Mouse (Mus musculus) thymus, adult 2 months (tissue): ENCODE results near the gene Ggt1. TPM values are rescaled to one million over a fixed set of nuclear protein-coding genes. Genes with fewer than 3 reads are reported as not detected.

ENCODE experiments used
- DNase-seq: peaks from one replicate; pipeline ENCODE4 v3.0.0; 2021
- H3K27ac ChIP-seq: fragments of 200-500 bp; 2 replicates; pipeline ENCODE4 v1.5.1; 2012; ENCODE audit warnings: low read length, control low read depth; ENCODE audit not compliant: control insufficient read depth, insufficient read depth
- H3K27me3 ChIP-seq: fragments of 200-500 bp; 2 replicates; pipeline ENCODE4 v1.6.1; 2012; ENCODE audit warnings: mild to moderate bottlenecking, low read length, moderate library complexity, mixed read lengths; ENCODE audit not compliant: control insufficient read depth, insufficient read depth
- H3K36me3 ChIP-seq: fragments of 200-500 bp; 2 replicates; pipeline ENCODE4 v1.6.1; 2012; ENCODE audit warnings: mild to moderate bottlenecking, low read length, moderate library complexity; ENCODE audit not compliant: control insufficient read depth, insufficient read depth
- H3K4me1 ChIP-seq: fragments of 200-500 bp; replicated peaks from 2 replicates; pipeline ENCODE4 v1.6.1; 2012; ENCODE audit warnings: low read length; ENCODE audit not compliant: control insufficient read depth, insufficient read depth
- H3K4me3 ChIP-seq: fragments of 200-500 bp; 2 replicates; pipeline ENCODE4 v1.5.1; 2012; ENCODE audit warnings: mild to moderate bottlenecking, low read length, control low read depth, moderate library complexity; ENCODE audit not compliant: control insufficient read depth, insufficient read depth
- CTCF ChIP-seq: fragments of 200-500 bp; IDR thresholded peaks from 2 replicates; pipeline ENCODE4 v1.5.1; 2012; ENCODE audit warnings: mild to moderate bottlenecking, control low read depth, low read length, moderate library complexity, borderline replicate concordance; ENCODE audit not compliant: control insufficient read depth, poor library complexity, insufficient read depth; ENCODE audit errors: extremely low read depth
- POLR2A ChIP-seq: fragments of 200-500 bp; IDR thresholded peaks from 2 replicates; pipeline ENCODE4 v1.6.1; 2012; ENCODE audit warnings: mild to moderate bottlenecking, low read length, control low read depth, moderate library complexity; ENCODE audit not compliant: control insufficient read depth, poor library complexity, insufficient read depth; ENCODE audit errors: extremely low read depth
- WGBS: fragments of 180-500 bp; shearing (Covaris S2); methylation state at CpG from one replicate; pipeline ENCODE4 v1.1.7; 2018; 5-methylcytosine and 5-hydroxymethylcytosine counted together
- polyA plus RNA-seq: library from polyadenylated mRNA; depleted of rRNA; stranded (reverse); fragments of >200 nt; gene quantifications from 2 replicates; pipeline ENCODE4 v1.2.3, GENCODE M21; 2012

Ggt1 gene
- polyA plus RNA-seq, 1 experiment, result 6.9 TPM

- H3K4me1 ChIP-seq, result no peaks in the 10 kb centered on the region
- no peaks in the 10 kb centered on the region for H3K27me3 ChIP-seq
- no peak overlapping the region for H3K27ac ChIP-seq
- TF ChIP-seq POLR2A (no peak), CTCF (no peak)
- no peak for DNase-seq
- H3K4me3 ChIP-seq, result no peak overlapping the region
- no peaks in the 10 kb centered on the region for H3K36me3 ChIP-seq
- 88% methylated on average over 14 of the region's 14 CpGs for WGBS
These were observed 12.9 kb upstream of the Ggt1 start for GRCm38 (mm10) chr10:75548486-75548885.

DNA sequence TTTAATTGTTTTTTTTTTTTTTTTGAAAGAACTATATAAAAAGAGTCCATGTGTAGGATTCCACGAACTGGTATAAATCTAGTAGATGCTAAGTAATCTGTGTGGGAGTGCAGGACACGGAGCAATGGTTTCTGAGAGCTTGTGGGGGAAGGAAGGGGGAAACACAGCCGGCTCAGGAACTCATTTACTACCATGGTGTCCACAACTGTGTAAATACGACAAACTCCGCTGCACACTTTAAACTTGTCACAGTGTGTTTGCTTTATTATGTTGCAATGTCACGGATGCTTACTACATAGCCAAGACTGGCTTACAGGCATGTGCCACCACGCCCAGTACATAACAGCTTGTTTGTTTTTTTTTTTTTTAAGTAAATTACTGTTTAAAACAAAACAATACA lies 11.5 kb upstream of the Ggt1 start:
- H3K27ac ChIP-seq, result no peak overlapping the region
- no peak overlapping the region for H3K4me3 ChIP-seq
- H3K4me1 ChIP-seq, result no peaks in the 10 kb centered on the region
- H3K27me3 ChIP-seq, result no peaks in the 10 kb centered on the region
- TF ChIP-seq POLR2A (no peak), CTCF (no peak)
- H3K36me3 ChIP-seq, result no peaks in the 10 kb centered on the region
- DNase-seq, result no peak
- 88% methylated on average over 7 of the region's 7 CpGs for WGBS

DNA sequence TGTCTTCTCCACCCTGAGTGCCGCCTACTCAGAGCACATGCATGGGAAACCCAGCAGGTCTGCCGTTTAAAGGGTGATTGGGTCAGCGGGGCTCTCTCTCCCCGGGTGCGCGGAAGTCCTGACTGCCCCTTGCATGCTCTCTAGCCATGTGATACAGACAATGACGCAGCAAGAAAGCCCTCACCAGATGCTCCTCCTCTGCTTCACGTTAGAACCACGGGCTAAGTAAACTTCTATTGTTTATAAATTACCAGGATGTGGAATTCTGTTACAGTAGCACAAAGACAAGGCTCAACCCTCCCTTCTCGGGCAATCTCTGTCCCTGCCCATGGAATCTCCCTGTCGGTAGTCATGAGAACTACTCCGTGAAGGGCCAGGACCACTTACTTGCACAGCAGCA lies 10.2 kb upstream of the Ggt1 start:
- Histone ChIP-seq H3K4me3 (no peak overlapping the region), H3K4me1 (no peaks in the 10 kb centered on the region), H3K27me3 (no peaks in the 10 kb centered on the region), H3K36me3 (no peaks in the 10 kb centered on the region), H3K27ac (no peak overlapping the region)
- DNase-seq, result no peak
- WGBS, result 37% methylated on average over 12 of the region's 12 CpGs
- TF ChIP-seq CTCF (no peak), POLR2A (no peak)

GRCm38 (mm10) chr10:75552106-75552505 lies 9.3 kb upstream of the Ggt1 start:
- no peak overlapping the region for H3K27ac ChIP-seq
- WGBS, result 100% methylated on average over 2 of the region's 2 CpGs
- no peaks in the 10 kb centered on the region for H3K36me3 ChIP-seq
- TF ChIP-seq POLR2A (no peak), CTCF (no peak)
- H3K27me3 ChIP-seq, result no peaks in the 10 kb centered on the region
- no peaks in the 10 kb centered on the region for H3K4me1 ChIP-seq
- no peak overlapping the region for H3K4me3 ChIP-seq
- DNase-seq, result no peak

DNA sequence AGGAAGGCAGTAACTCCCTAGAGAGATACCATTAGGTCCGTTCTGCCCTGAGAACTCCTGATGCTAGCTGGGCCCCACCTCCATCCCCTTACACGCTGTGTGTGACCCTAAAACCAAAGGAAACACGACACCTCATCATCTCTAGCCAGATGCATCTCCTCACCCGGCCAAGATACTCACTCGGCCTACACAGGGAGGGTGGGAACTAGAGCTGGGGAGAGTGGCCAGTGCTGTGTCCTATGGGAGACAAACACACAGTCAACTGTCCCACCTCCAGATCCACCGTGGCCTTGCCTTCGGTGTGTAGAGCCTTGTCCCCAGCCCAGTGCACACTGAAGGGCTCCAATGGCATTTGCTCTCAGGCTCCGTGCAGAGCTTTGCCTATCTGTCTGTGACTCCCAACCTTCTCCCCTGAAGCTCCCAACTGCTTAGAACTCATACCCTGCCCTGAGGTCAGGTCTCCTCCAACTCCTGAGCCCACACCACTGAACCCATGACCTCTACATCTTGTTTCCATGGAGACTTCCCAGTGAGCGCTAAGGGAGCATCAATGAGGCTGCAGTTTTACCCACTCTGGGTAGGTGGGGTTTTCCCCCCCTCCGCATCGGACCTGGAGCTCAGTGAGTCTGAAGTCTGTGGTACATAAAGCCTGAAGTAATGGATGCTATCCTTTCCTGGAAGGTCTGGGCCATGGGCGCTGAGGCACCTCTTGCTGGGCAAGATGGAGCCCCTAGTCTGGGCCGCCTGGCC lies 8.5 kb upstream of the Ggt1 start:
- H3K4me3 ChIP-seq, result no peak overlapping the region
- TF ChIP-seq CTCF (no peak), POLR2A (no peak)
- no peak overlapping the region for H3K27ac ChIP-seq
- H3K27me3 ChIP-seq, result no peaks in the 10 kb centered on the region
- DNase-seq, result no peak
- H3K4me1 ChIP-seq, result no peaks in the 10 kb centered on the region
- WGBS, result 93% methylated on average over 13 of the region's 13 CpGs
- H3K36me3 ChIP-seq, result no peaks in the 10 kb centered on the region

DNA sequence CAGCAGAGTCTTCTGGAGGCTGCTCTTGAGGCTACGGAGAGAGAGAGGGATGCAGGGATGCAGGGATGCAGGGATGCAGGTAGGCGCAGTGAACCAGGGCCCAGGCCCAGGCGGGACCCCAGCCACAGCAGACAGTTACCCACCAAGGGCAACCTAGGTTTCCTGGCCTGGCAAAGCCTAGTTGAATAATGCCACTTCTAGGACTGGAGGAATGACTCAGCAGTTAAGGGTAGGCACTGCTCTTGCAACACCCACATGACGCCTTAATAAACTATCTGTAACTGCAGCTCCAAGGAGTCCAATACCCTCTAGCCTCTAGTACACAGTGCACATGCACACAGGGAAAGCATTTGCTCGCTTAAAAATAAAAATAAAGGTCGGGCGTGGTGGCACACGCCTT lies 7.3 kb upstream of the Ggt1 start:
- no peak overlapping the region for H3K4me3 ChIP-seq
- 0 out of 2 replicates have a peak, but pooled peaks cover under 1% of the 10 kb centered on the region for H3K4me1 ChIP-seq
- TF ChIP-seq POLR2A (no peak), CTCF (no peak)
- H3K36me3 ChIP-seq, result no peaks in the 10 kb centered on the region
- 81% methylated on average over 8 of the region's 8 CpGs for WGBS
- H3K27me3 ChIP-seq, result peaks cover under 1% of the 10 kb centered on the region; the same call in 1 of the 2 replicates
- no peak overlapping the region for H3K27ac ChIP-seq
- DNase-seq, result no peak

- H3K27ac ChIP-seq, result no peak overlapping the region
- WGBS, result 96% methylated on average over 6 of the region's 6 CpGs
- no peaks in the 10 kb centered on the region for H3K36me3 ChIP-seq
- H3K4me3 ChIP-seq, result no peak overlapping the region
- H3K27me3 ChIP-seq, result peaks cover 13% of the 10 kb centered on the region
- TF ChIP-seq POLR2A (no peak), CTCF (no peak)
- no peak for DNase-seq
- H3K4me1 ChIP-seq, result peaks cover 13% of the 10 kb centered on the region
These were observed 5.8 kb upstream of the Ggt1 start for GRCm38 (mm10) chr10:75555557-75555956.

DNA sequence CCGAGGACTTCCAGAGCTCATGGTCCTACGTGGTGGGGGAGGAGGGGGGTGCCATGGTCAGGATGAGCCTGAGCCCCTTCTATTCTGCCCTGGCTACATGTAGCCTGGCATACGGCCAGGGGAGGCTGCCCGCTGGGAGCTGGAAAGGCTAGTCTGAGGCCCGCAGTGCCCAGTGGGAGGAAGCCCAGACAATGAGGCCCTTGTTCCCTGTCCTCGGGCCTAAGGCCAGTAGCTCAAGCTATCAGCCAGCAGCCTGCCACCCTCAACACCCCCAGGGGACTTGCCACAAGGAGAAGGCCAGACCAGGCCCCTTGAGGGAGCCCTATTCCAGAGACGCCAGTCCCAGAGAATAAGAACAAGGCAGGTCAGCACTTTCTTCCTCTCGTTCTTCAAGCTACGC lies 5.4 kb upstream of the Ggt1 start:
- TF ChIP-seq CTCF (no peak), POLR2A (no peak)
- Histone ChIP-seq H3K4me3 (no peak overlapping the region), H3K27me3 (peaks cover 17% of the 10 kb centered on the region), H3K36me3 (no peaks in the 10 kb centered on the region), H3K27ac (no peak overlapping the region), H3K4me1 (peaks cover 13% of the 10 kb centered on the region)
- 94% methylated on average over 9 of the region's 9 CpGs for WGBS
- no peak for DNase-seq
